Mouse (Mus musculus) hindbrain, embryonic 11.5 days (tissue): ENCODE measurements at regions not wholly inside any gene's neighbourhood (a gene's known extent, or its start where the extent isn't known, plus 50 kb on each side); places are given as distances from the start of the nearest gene placed in this dataset.

Source experiments
- ATAC-seq: fragments of 200-750 bp; cut with Nextera tagmentation; 2 replicates; pipeline ENCODE4 v1.8.0; 2017; ENCODE audit warnings: mild to moderate bottlenecking, moderate TSS enrichment, moderate library complexity; ENCODE audit not compliant: low FRiP score
- DNase-seq: peaks from one replicate; pipeline ENCODE4 v3.0.0-alpha.2; 2015; ENCODE audit warnings: low spot score
- H3K27ac ChIP-seq: fragments of 300-500 bp; sonication (generic); 2 replicates; pipeline ENCODE4 v1.5.1; 2014; ENCODE audit warnings: mild to moderate bottlenecking, low read depth, low read length
- H3K27me3 ChIP-seq: fragments of 300-500 bp; sonication (generic); 2 replicates; pipeline ENCODE4 v1.6.1; 2014; ENCODE audit warnings: mild to moderate bottlenecking, low read length, moderate library complexity, mixed read lengths; ENCODE audit not compliant: control insufficient read depth, insufficient read depth
- H3K36me3 ChIP-seq: fragments of 300-500 bp; sonication (generic); 2 replicates; pipeline ENCODE4 v1.6.1; 2014; ENCODE audit warnings: mild to moderate bottlenecking, low read length, moderate library complexity, mixed read lengths; ENCODE audit not compliant: control insufficient read depth, insufficient read depth
- H3K4me1 ChIP-seq: fragments of 300-500 bp; sonication (generic); replicated peaks from 2 replicates; pipeline ENCODE4 v1.6.1; 2014; ENCODE audit warnings: low read length, mixed read lengths; ENCODE audit not compliant: control insufficient read depth, insufficient read depth
- H3K4me2 ChIP-seq: fragments of 300-500 bp; sonication (generic); replicated peaks from 2 replicates; pipeline ENCODE4 v1.6.1; 2014; ENCODE audit warnings: mild to moderate bottlenecking, low read depth, low read length
- H3K4me3 ChIP-seq: fragments of 300-500 bp; sonication (generic); 2 replicates; pipeline ENCODE4 v1.5.1; 2014; ENCODE audit warnings: low read depth, low read length
- H3K9ac ChIP-seq: fragments of 300-500 bp; sonication (generic); 2 replicates; pipeline ENCODE4 v1.6.1; 2014; ENCODE audit warnings: low read depth, low read length
- H3K9me3 ChIP-seq: fragments of 300-500 bp; sonication (generic); 2 replicates; pipeline ENCODE4 v1.6.1; 2016; ENCODE audit warnings: low read length; ENCODE audit not compliant: control insufficient read depth
- WGBS: fragments of 180-500 bp; shearing (Covaris S2); extraction: QIAGEN DNeasy Blood & Tissue Kit; methylation state at CpG from one replicate; pipeline ENCODE4 v1.1.7; 2014; 5-methylcytosine and 5-hydroxymethylcytosine counted together

DNA sequence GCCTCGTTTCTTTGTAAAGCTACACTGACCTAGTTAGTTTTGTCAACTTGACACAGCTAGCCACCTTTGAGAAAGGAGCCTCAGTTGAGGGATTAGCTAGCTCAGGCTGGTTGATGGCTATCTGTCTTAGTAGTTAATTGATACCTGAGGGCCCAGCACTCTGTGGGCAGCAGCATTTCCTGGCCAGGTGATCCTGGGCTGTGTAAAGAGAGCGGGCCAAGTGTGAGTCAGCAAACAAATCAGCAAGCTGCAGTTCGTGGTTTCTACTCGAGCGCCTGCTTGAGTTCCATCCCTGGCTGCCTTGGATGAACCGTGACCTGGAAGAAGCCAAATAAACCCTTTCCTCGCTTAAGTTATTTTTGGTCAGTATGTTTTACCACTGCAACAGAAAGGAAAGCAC lies 106.6 kb upstream of the Fut8 start:
- Histone ChIP-seq H3K9ac (no peak overlapping the region), H3K36me3 (no peaks in the 10 kb centered on the region), H3K4me3 (no peak overlapping the region), H3K4me1 (no peaks in the 10 kb centered on the region), H3K27ac (no peak overlapping the region), H3K4me2 (no peak overlapping the region), H3K9me3 (no peaks in the 10 kb centered on the region), H3K27me3 (no peaks in the 10 kb centered on the region)
- no peak for ATAC-seq
- WGBS, result 71% methylated on average over 7 of the region's 7 CpGs
- no peak for DNase-seq

DNA sequence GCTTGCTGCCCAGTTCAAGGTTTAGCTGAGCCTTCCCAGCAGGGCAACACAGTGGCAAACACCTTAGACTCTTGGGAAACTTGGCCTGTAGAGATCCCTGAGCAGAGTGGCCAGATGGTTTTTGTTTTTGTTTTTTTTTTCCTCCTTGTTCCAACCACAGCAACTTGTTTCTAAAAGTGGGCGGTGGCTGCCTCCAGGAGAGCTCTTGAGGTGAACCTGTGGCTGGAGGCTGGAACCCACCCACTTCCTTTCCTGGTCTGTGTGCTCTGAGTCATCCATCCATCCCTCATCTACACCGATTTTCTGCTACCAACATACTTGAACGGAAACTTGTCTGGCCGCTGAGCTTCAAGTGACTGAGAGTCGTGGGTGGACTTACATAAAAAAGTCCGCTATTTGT lies 107.4 kb upstream of the Fut8 start:
- Histone ChIP-seq H3K4me3 (no peak overlapping the region), H3K27ac (no peak overlapping the region), H3K4me1 (no peaks in the 10 kb centered on the region), H3K4me2 (no peak overlapping the region), H3K36me3 (no peaks in the 10 kb centered on the region), H3K9ac (no peak overlapping the region), H3K9me3 (no peaks in the 10 kb centered on the region), H3K27me3 (no peaks in the 10 kb centered on the region)
- ATAC-seq (no peak), DNase-seq (no peak)
- WGBS, result 74% methylated on average over 6 of the region's 6 CpGs

DNA sequence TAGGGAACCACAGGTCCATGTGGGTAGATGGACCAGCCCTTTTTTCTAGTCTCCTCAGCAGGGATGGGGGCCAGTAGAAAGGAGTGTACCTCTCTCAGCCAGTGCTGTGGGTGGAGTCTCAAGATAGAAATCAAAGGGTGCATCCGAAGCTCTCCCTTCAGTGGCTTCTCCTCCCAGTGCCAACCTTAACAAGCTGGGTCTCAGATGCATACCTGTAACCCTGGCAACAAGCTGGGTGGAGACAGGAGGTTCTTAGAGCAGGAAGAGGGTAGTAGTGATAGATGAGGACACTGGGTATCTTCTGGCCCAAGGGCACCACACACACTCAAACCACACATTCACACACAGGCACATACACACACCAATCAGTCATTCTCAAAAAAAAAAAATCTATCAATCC lies 113.7 kb upstream of the Fut8 start:
- WGBS, result 25% methylated on average over 1 of the region's 1 CpGs
- DNase-seq (no peak), ATAC-seq (no peak)
- H3K27ac ChIP-seq, result no peak overlapping the region
- H3K9me3 ChIP-seq, result no peaks in the 10 kb centered on the region
- H3K4me1 ChIP-seq, result no peaks in the 10 kb centered on the region
- no peak overlapping the region for H3K9ac ChIP-seq
- no peak overlapping the region for H3K4me2 ChIP-seq
- no peak overlapping the region for H3K4me3 ChIP-seq
- H3K27me3 ChIP-seq, result no peaks in the 10 kb centered on the region
- H3K36me3 ChIP-seq, result no peaks in the 10 kb centered on the region

DNA sequence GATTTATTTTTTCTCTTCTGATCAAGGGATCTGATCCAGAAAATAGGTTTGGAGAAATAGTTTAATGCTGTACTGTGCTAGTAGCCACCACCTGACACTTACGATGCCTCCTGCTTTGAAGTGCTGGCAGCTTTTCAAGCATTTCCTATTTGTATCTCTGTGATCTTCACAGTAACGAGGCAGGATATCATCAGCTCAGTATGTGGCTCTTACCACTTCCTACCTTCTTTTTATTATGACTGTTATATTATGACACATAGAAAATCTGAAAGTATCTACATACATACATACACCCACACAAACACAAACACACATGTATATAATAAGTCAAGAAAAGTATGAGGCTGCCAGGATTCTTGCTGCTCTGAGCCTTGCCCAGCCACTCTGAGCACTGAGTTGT lies 124.4 kb upstream of the Fut8 start:
- Histone ChIP-seq H3K9me3 (no peaks in the 10 kb centered on the region), H3K4me1 (no peaks in the 10 kb centered on the region), H3K4me3 (no peak overlapping the region), H3K36me3 (no peaks in the 10 kb centered on the region), H3K4me2 (no peak overlapping the region), H3K27ac (no peak overlapping the region), H3K9ac (no peak overlapping the region), H3K27me3 (no peaks in the 10 kb centered on the region)
- 83% methylated on average over 2 of the region's 2 CpGs for WGBS
- ATAC-seq (no peak), DNase-seq (no peak)

DNA sequence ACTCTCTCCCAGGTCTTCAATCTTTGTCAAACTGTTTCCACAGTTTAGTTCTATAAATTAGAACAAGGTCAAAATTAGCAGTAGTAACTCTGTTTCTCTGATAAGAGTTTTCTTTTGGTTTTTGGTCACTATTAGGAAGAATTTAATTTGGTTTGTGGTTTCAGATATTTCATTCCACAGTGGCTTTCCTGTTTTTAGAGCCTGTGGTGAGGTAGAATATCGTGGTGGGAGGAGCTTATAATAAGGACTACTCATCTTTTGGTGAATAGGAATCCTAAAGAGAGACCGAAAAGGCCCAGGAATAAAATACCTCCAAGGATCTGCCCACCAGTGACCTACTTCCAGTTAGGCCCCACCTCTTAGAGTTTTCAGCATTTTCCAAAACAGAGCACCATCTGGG lies 125.8 kb upstream of the Fut8 start:
- Histone ChIP-seq H3K9me3 (no peaks in the 10 kb centered on the region), H3K27ac (no peak overlapping the region), H3K4me2 (no peak overlapping the region), H3K27me3 (no peaks in the 10 kb centered on the region), H3K4me1 (no peaks in the 10 kb centered on the region), H3K4me3 (no peak overlapping the region), H3K36me3 (no peaks in the 10 kb centered on the region), H3K9ac (no peak overlapping the region)
- 83% methylated on average over 2 of the region's 2 CpGs for WGBS
- ATAC-seq (no peak), DNase-seq (no peak)

DNA sequence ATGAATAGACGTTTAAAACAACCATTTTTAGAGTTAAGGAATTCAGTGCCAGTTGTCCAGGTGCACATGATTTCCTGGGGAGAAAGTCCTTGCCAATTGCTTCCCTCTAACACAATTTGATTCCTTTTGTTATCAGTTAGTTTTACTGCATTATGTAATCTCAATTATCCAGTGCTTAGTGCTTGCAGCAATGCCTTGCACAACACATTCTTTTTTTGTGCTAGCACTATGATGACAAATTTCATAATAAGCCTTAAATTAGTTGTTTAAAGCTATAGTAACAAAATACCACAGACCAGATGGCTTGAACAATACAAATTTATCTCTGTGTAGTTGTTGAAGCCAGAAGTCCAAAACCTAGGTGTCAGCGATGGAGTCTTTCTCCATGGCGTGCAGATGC lies 130.7 kb upstream of the Fut8 start:
- ATAC-seq (no peak), DNase-seq (no peak)
- Histone ChIP-seq H3K4me1 (no peaks in the 10 kb centered on the region), H3K27ac (no peak overlapping the region), H3K36me3 (no peaks in the 10 kb centered on the region), H3K4me3 (no peak overlapping the region), H3K9me3 (no peaks in the 10 kb centered on the region), H3K4me2 (no peak overlapping the region), H3K27me3 (no peaks in the 10 kb centered on the region), H3K9ac (no peak overlapping the region)
- 90% methylated on average over 3 of the region's 3 CpGs for WGBS

DNA sequence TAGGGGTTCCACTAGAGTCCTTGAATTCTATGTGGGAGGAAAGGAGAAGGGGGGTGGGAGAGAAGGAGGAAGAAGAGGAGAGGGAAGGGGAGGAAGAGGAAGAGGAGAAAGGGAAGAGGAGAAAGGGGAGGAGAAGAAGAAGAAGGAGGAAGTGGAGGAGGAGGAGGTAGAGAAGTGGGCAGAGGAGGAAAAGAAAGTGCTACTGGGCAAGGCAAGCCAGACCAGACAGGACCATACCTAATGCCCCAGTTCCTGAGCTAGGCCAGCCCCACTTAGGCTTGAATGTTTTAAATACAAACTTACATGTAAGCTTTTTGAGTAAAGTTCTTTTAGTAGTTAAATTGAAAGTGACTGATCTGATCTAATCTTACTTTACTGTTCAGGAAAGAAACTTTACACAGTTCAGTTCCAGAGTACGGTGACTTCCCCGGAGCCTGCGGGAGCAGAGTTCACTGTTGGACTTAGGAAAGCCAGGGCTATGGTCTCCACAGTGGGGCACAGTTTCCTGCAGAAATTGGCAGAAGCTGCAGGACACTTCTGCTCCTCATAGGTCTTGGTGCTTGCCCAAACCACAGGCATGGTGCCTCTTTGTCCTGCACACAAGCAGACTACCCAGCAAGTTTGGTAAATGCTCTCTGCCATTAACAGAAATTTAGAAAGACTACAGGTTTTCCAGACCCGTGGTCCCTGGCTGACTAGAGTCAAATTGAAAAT lies 131.9 kb upstream of the Fut8 start:
- DNase-seq (no peak), ATAC-seq (no peak)
- Histone ChIP-seq H3K27ac (no peak overlapping the region), H3K9ac (no peak overlapping the region), H3K4me3 (no peak overlapping the region), H3K4me2 (no peak overlapping the region), H3K4me1 (no peaks in the 10 kb centered on the region), H3K27me3 (no peaks in the 10 kb centered on the region), H3K9me3 (no peaks in the 10 kb centered on the region), H3K36me3 (no peaks in the 10 kb centered on the region)
- 86% methylated on average over 4 of the region's 4 CpGs for WGBS

DNA sequence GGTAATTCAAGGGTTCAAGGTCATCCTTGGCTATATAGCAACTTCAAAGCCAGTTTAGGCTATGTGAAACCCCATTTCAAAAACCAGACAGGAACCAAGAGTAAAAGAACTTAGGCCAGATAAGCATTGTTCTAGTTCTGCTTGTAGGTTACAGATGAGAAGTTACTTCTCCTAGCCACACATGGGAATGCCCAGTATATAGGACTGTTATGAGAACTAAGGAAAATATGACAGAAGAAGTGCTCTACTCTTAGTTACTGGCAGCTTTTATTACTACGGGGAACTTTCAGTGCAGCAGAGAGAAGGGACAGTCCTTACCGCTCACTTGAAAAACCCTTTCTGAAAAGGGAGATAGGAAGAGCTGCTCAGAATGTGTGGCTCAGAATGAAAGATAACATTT lies 137.4 kb upstream of the Fut8 start:
- ATAC-seq (no peak), DNase-seq (no peak)
- Histone ChIP-seq H3K36me3 (no peaks in the 10 kb centered on the region), H3K9ac (no peak overlapping the region), H3K9me3 (no peaks in the 10 kb centered on the region), H3K4me1 (no peaks in the 10 kb centered on the region), H3K27ac (no peak overlapping the region), H3K4me2 (no peak overlapping the region), H3K27me3 (no peaks in the 10 kb centered on the region), H3K4me3 (no peak overlapping the region)
- WGBS, result 93% methylated on average over 2 of the region's 2 CpGs

DNA sequence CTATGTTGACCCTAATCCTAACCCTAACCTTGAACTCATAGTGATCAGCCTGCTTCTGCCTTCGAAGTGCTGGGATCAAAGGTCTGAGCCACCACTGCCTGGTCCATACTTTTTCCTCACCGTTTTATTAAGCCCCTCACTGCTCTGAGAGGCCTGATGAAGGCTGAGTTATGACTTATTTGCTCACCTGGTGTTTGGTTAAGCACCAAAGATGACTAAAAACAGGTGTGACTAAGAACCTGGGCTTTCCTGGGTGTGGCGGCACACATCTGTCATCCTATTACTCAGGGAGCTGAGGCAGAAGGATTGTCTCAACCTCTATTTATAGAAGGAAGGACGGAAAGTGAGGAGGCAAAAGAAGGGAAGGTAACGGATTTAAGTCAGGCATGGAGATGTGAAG lies 137.5 kb upstream of the Max start:
- H3K4me2 ChIP-seq, result no peak overlapping the region
- H3K27me3 ChIP-seq, result no peaks in the 10 kb centered on the region
- 86% methylated on average over 5 of the region's 5 CpGs for WGBS
- no peaks in the 10 kb centered on the region for H3K4me1 ChIP-seq
- ATAC-seq (no peak), DNase-seq (no peak)
- H3K27ac ChIP-seq, result no peak overlapping the region
- no peak overlapping the region for H3K9ac ChIP-seq
- H3K9me3 ChIP-seq, result no peaks in the 10 kb centered on the region
- no peak overlapping the region for H3K4me3 ChIP-seq
- no peaks in the 10 kb centered on the region for H3K36me3 ChIP-seq
